Mouse (Mus musculus) lung, postnatal 4 days (tissue): ENCODE measurements around the gene Tex35.

Experiments
- DNase-seq, 2 experiments: peaks; one replicate each; pipeline ENCODE4 v3.0.0; 2021

Gene Tex35

GRCm38 (mm10) chr1:157081076-157081804, 27.2 kb downstream of the Tex35 start:
- peak in 1 of 2 experiments; percentile 29 for DNase-seq

GRCm38 (mm10) chr1:157080071-157080470, 28.4 kb downstream of the Tex35 start:
- no peak for DNase-seq

DNA sequence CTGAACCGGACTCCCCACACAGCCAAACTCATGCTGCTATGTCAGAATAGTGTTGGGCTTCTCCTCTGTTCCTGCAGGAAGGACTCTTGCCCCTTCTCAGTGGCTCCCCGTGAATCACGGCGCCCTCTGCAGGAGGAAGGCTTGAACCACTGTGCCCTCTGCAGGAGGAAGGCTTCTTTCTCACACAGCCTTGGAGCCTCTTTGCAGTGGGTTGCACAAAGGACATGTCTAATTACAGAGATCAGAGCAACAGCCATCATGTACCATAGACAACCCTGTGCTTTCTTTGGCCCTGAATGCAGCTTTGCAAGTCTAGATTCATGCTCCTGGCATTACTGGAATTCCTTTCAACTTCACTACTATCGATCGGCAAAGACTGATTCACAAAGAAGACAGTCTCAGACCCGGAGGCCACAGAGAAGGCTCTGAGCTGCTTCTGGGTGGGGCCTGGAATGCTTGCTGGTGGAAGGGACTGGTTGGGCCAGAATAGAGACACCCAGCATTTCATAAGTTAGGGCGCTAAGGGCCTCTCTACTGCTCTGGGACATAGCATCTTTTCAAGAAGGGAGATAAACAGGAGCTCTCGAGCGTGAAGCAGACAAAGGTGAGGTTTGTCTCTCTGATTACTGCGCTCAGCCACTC, 29.0 kb downstream of the Tex35 start:
- peak; percentile 50 to 63 for DNase-seq

GRCm38 (mm10) chr1:157076781-157077705, 31.4 kb downstream of the Tex35 start:
- peak; percentile 89 to 91 for DNase-seq

GRCm38 (mm10) chr1:157076257-157076656, 32.2 kb downstream of the Tex35 start:
- DNase-seq, result peak; percentile 84 to 89

DNA sequence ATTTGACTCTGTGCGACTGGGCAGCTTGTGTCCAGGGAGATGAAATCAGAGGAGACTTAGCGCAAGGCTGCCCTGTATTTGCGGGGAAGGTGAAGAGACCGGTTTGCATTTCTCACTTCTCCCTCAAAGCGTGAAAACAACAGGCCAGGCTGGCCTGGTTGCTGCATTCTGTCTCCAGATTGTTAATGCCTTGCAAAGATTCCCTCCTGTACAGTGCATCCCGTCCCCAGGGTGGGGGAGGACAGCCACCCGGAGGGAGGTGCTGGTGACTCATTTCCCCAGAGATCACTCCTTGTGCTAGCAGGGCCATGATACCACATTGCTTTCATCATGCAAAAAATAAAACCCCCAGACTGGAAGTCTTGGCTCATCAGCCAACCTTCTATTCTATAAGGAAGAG, 33.5 kb downstream of the Tex35 start:
- no peak for DNase-seq

GRCm38 (mm10) chr1:157074371-157074770, 34.1 kb downstream of the Tex35 start:
- DNase-seq, result no peak

GRCm38 (mm10) chr1:157073592-157073991, 34.9 kb downstream of the Tex35 start:
- DNase-seq, result no peak

DNA sequence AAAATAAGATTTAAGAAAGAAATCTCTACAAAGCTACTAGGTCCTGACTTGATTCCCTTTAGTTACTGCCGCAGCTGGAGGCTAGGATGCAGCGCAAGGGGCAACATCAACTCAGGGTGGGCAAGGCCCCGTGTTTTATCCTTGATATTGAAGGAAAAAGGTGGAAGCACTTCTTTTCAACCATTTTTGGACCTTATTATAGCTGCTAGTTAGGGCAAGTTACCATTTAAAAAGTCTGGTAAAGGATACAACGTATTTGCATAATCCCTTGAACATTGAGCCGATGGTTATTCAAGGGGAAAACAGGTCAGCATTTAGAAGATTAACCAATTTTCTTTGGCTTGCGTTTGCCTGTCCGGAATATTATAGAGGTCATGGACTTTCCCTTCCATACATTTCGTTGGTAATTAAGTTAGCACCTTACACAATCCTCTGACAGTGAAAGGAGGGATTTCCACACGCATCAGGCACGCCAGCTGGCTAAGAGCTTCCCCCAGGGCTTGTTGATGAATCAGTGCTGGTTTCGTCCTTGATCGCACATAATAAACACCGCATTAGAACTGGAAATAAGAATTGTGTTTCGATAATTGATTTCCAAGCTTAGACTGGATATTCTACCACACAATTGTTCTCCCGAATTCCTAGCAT, 39.2 kb downstream of the Tex35 start:
- no peak for DNase-seq

- DNase-seq, result no peak
These were observed 40.2 kb downstream of the Tex35 start for GRCm38 (mm10) chr1:157068316-157068715.

- DNase-seq, result no peak
These were observed 42.4 kb downstream of the Tex35 start for GRCm38 (mm10) chr1:157065819-157066730.

- no peak for DNase-seq
These were observed 45.0 kb downstream of the Tex35 start for GRCm38 (mm10) chr1:157063318-157064115.

- DNase-seq, result no peak
These were observed 46.0 kb downstream of the Tex35 start for GRCm38 (mm10) chr1:157062445-157062825.

DNA sequence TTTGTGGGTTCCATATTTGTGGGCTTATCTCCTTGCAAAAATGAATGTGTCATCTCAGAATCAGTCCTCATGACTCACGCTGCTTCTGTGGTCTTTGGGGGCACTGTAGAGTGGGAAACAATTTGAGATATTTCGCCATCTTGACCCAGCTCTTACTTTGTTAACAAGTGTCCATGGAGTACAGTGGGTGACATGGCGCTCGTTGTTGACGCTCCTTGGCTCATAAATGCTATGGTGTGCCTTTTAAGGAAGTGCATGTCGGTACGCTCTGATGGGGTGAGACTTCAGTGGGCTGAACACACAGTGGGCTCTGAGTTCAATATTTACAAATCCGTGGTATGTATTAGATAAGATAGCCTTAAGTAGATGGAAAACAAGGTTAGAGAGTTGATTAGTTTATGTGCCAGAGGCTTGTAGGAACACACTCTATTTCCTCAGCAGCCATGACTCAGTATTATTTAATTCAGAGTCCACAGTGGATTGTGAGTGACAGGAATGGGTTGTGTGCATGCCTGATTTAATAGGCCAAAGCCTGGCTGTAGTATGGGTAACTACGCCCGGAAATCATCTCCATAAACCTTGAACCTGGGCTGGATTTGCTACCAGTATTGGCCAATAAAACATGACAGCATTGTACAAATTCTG, 46.6 kb downstream of the Tex35 start:
- DNase-seq, result no peak

DNA sequence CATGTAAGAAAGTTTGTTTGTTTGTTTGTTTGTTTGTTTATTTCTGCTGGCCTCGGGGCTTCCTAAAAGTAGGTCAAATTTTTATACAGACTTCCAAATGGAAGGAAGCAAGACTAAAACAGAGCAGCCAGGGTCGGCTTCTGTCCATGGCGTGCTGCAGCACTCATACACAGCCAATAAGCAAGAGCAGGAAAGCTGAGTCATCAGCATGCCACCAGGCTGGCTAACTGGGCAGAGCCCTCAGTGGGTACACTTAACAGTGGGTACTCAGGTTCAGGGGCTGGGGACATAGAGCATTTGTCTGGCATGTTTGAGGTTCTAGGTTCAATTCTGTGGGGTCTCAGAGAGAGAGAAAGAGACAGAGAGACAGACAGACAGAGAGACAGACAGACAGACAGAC, 47.3 kb downstream of the Tex35 start:
- DNase-seq, result no peak

- peak in 1 of 2 experiments; percentile 63 for DNase-seq
These were observed 47.9 kb downstream of the Tex35 start for GRCm38 (mm10) chr1:157060441-157061135.

DNA sequence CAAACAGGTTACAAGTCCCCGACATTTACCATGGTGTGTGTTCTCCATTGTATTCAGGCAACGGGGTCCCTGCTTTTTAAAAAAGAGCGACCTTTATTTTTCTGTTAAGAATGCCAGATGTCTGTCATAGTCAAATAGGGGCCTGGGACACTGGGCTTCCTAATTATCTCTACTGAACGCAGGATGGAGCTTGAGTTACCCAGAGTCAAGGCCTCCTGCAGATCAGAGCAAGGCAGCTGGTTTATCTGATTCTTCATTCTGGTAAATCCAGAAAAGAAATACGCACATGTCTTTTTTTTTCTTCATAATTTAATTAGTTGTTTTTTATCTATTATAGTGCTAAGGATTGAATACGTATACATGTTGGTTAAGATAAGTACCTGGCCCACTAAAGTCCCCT, 52.6 kb downstream of the Tex35 start:
- DNase-seq, result no peak

DNA sequence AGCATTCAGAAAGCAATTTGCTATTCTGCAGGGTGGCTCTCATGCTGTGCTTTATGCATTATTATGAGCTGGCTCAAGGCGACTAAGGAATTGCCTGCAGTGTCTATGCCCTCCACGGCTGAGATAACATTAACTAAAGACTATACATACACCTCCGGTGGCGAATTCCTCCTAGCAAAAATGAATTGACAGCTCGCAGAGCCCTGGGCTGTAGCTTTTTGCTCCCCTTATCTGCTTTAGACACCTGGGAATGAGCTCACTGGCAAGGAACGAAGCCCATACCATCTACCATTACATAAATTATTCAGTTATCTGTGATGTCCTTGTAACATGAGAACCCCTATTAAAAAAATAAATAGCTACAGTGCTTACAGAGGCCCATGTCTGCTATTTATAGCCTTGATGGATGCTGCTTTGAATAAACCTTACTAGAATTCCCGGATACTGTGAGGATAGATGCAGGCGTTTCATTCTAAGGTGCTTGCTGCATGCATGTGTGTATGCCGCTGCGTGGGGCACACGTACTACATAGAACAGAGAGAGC, 53.1 kb downstream of the Tex35 start:
- DNase-seq, result no peak

DNA sequence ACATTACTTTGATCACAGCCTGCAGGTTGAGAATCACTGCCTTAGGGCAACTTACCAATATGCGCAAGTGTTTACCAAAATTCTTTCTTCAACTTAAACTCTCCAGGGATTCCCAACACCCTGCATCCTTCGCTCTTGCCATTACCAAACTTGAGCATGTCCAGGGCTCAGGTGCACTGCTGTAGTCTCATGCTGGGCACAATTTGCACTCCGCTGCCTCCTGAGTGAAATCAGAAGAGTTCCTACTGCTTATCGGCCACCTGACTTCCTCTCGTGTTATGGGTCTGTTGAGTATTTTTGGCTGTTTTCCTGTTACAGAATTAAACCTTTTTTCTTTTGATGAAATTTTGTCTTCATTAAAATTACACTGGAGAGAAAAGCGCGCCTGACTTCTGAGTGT, 53.8 kb downstream of the Tex35 start:
- no peak for DNase-seq

- DNase-seq, result no peak
These were observed 58.6 kb downstream of the Tex35 start for GRCm38 (mm10) chr1:157049886-157050285.
